Comparison of ENCODE assay signal across 15 mouse cellular contexts in the genomic region with DNA sequence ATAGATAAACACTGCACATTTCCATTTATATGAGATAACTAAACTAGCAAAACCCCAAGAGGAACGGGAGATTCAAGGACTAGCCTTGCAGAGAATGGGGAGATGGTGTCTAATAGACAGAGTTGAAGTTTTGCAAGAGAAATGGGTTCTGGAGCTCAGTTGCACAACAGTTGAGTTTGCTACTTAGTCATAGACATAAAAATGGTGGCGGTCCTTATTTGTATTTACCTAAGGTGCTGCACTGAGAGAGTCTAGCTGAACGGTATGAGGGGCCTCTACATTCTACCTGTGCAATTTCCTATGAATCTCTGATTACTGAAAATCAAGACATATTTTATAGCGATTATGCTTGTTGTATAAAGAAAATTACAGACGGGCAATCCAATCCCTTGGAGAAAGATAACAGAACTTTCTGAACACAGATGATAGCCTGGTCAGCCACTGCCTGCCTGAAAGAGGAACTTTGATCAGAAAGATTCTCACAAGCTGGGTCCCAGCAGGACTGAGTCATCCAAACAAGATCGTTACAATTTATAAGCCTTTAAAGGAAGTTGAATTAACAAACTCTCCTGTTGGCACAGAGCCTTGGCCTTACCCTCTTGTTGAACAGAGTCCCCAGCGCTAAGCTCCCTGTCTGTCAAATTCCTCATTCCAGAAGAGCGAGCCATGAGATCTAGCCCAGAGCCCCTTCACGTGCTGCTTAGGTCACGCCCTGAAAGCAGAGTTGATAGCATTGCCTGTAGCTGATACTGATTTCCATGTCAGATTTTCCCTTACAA. TPM values are rescaled to one million over a fixed set of nuclear protein-coding genes. Genes with fewer than 3 reads are reported as not detected.
DNase-seq lines count a peak whose midpoint lies in the region; ATAC-seq and TF ChIP-seq lines count a peak whose summit lies in the region.
"Had no signal": no experiment of that assay in that cellular context is flagged by ENCODE, and none has a peak within 500 bp of the region (broad histone marks: within the 10 kb centered on the region; RNA-seq: fewer than 3 reads in every experiment).

No protein-coding gene starts in this region.

- 60% methylated on average over 10 of the region's 10 CpGs for whole genome bisulfite sequencing in liver, postnatal 0 days (ENCODE audit: insufficient replicate concordance)

- H3K9me3 ChIP-seq in liver, postnatal 0 days (ENCODE audit: low read length), result no peaks in the 10 kb centered on the region
- H3K9me3 ChIP-seq: limb, embryonic 13.5 days had no signal

- H3ac ChIP-seq in C2C12 (ENCODE audit: control insufficient read depth, insufficient read length, low read depth), result no peak overlapping the region

- no peak overlapping the region for H3K4me3 ChIP-seq in C2C12 (ENCODE audit: insufficient read depth, poor library complexity, severe bottlenecking)
- no peak overlapping the region for H3K4me3 ChIP-seq in liver, postnatal 0 days (ENCODE audit: low read depth, low read length)
- H3K4me3 ChIP-seq: erythroblast, embryonic 14.5 days; left cerebral cortex, adult 2 months; limb, embryonic 13.5 days had no signal

- no peaks in the 10 kb centered on the region for H3K79me2 ChIP-seq in C2C12 (ENCODE audit: control insufficient read depth, insufficient read depth)

- TF ChIP-seq CTCF in C2C12 (IDR thresholded peaks at IDR 0.05; ENCODE audit: control insufficient read depth, insufficient read depth, insufficient read length), result no peak
- TF ChIP-seq CTCF in liver, postnatal 0 days (IDR thresholded peaks at IDR 0.05; ENCODE audit: low read depth), result no peak

- DNase-seq in adrenal gland, postnatal 10 days, result peak; percentile 18
- no peak for DNase-seq in adrenal gland, adult 18-20 months (ENCODE audit: low spot score in 2 of 2)
- peak; percentile 29 for DNase-seq in lung, postnatal 36 days
- DNase-seq in kidney, adult 18-20 months, result no peak
- no peak for DNase-seq in liver, postnatal 0 days
- no peak for DNase-seq in cerebellum, adult 11 months
- DNase-seq: right cerebral cortex, postnatal 14 days; thymus, postnatal 36 days had no signal

- no peak overlapping the region for H3K4me2 ChIP-seq in liver, postnatal 0 days (ENCODE audit: low read depth, low read length)
- H3K4me2 ChIP-seq: limb, embryonic 13.5 days had no signal

- no peaks in the 10 kb centered on the region for H3K4me1 ChIP-seq in liver, postnatal 0 days (ENCODE audit: insufficient read depth)
- H3K4me1 ChIP-seq: limb, embryonic 13.5 days had no signal

- H3K27me3 ChIP-seq in C2C12 (ENCODE audit: control insufficient read depth, insufficient read depth, insufficient read length), result no peaks in the 10 kb centered on the region
- H3K27me3 ChIP-seq in liver, postnatal 0 days (ENCODE audit: insufficient read depth, low read length), result no peaks in the 10 kb centered on the region
- H3K27me3 ChIP-seq: limb, embryonic 13.5 days had no signal

- H3K9ac ChIP-seq in liver, postnatal 0 days (replicated peaks), result no peak overlapping the region
- H3K9ac ChIP-seq: limb, embryonic 13.5 days had no signal

- no peaks in the 10 kb centered on the region for H3K79me3 ChIP-seq in C2C12 (ENCODE audit: low read depth)

- H3K36me3 ChIP-seq in C2C12 (ENCODE audit: control insufficient read depth, insufficient read depth), result no peaks in the 10 kb centered on the region
- no peaks in the 10 kb centered on the region for H3K36me3 ChIP-seq in liver, postnatal 0 days (replicated peaks; ENCODE audit: insufficient read depth, low read length)
- H3K36me3 ChIP-seq: limb, embryonic 13.5 days had no signal

- peak; percentile 65 to 82 for ATAC-seq in hematopoietic stem cell, adult 5-6 weeks (replicated peaks in 1 of 2; ENCODE audit: insufficient read depth in 1 of 2, low FRiP score in 2 of 2, low TSS enrichment in 1 of 2, low read depth in 1 of 2, poor library complexity in 2 of 2, severe bottlenecking in 2 of 2)
- no peak for ATAC-seq in liver, postnatal 0 days
- ATAC-seq: hindbrain, embryonic 16.5 days had no signal

- no peak for TF ChIP-seq EP300 in liver, postnatal 0 days (IDR thresholded peaks at IDR 0.05; ENCODE audit: low read depth)

- H3K27ac ChIP-seq in liver, postnatal 0 days (ENCODE audit: low read depth), result no peak overlapping the region
- H3K27ac ChIP-seq: kidney, postnatal 0 days; left cerebral cortex, adult 2 months; limb, embryonic 13.5 days had no signal

TF ChIP-seq in C2C12, 6 proteins besides CTCF, POLR2A, EP300 and RAD21:
- TF ChIP-seq USF1 (IDR thresholded peaks at IDR 0.05; ENCODE audit: low read depth) (peak; percentile 28), MYOG (IDR thresholded peaks at IDR 0.05; ENCODE audit: control insufficient read depth, extremely low read depth, insufficient read length) (no peak)

RNA-seq across cellular contexts. Expression of a gene that starts 37.3 kb away (rescaled TPM):
- total RNA-seq in adrenal gland, postnatal 10 days (2021), result 10 to 100 TPM; 26.3 to 30.8 TPM
- 10 to 100 TPM; 16.5 to 23.2 TPM for total RNA-seq in adrenal gland, adult 18-20 months (2021)
- polyA plus RNA-seq in C2C12 (2012; fragmentation: generic; extraction: Trizol), result 18.2 TPM
- total RNA-seq in hematopoietic stem cell, adult 5-6 weeks (2017), result 11.9 and 17.6 TPM in 2 replicates
- 7.7 and 7.9 TPM in 2 replicates for polyA plus RNA-seq in liver, postnatal 0 days (2015; fragmentation: Nextera tagmentation; extraction: Ambion mirVana)

RNA-seq across cellular contexts. Expression of a gene that starts 37.8 kb away (rescaled TPM):
- 1 to 10 TPM in 1 of 2 experiments, under 1 TPM in 1; 0.51 to 1.2 TPM for total RNA-seq in adrenal gland, postnatal 10 days (2021)
- under 1 TPM in 1 of 2 experiments, not detected in 1; 0.74 TPM for total RNA-seq in adrenal gland, adult 18-20 months (2021)
- polyA plus RNA-seq in C2C12 (2012; fragmentation: generic; extraction: Trizol), result 0.05 TPM
- total RNA-seq in hematopoietic stem cell, adult 5-6 weeks (2017), result not detected in 2 replicates
- polyA plus RNA-seq in liver, postnatal 0 days (2015; fragmentation: Nextera tagmentation; extraction: Ambion mirVana), result not detected in 2 replicates
- total RNA-seq: left cerebral cortex, adult 2 months had no signal
- polyA plus RNA-seq: erythroblast, embryonic 14.5 days had no signal

Comparison
In these comparisons a context has a peak if more than half of its experiments do, and no peak if none do; other contexts are left out.
1. DNase-seq: peak in adrenal gland, postnatal 10 days (single experiment) and lung, postnatal 36 days (single experiment); none in adrenal gland, adult 18-20 months (0 of 2), kidney, adult 18-20 months (single experiment), liver, postnatal 0 days (single experiment) and cerebellum, adult 11 months (single experiment).